Mouse (Mus musculus): ENCODE measurements around the gene Sirpa.

GRCm38 (mm10) chr2:129595206-129595605 lies 2.6 kb downstream of the Sirpa start:
- no peak for TF ChIP-seq ZNF384 (IDR thresholded peaks at IDR 0.05; ENCODE audit: low read depth, low read length)
- TF ChIP-seq E2F4 (IDR thresholded peaks at IDR 0.05; ENCODE audit: borderline replicate concordance, low read depth, low read length) = no peak
- no peak for TF ChIP-seq POLR2A (IDR thresholded peaks at IDR 0.05; ENCODE audit: control insufficient read depth in 1 of 2, insufficient read depth in 1 of 2, low read depth in 1 of 2, low read length in 2 of 2, poor library complexity in 1 of 2)
- TF ChIP-seq EP300 (IDR thresholded peaks at IDR 0.05; ENCODE audit: low read depth in 1 of 2, low read length in 2 of 2) = no peak
- no peak for TF ChIP-seq MAZ (IDR thresholded peaks at IDR 0.05; ENCODE audit: low read depth, low read length)
- TF ChIP-seq CTCF (IDR thresholded peaks at IDR 0.05 in 2 of 3, conservative IDR thresholded peaks at IDR 0.05 in 1 of 3; ENCODE audit: control insufficient read depth in 1 of 3, insufficient read depth in 1 of 3, low read depth in 2 of 3, low read length in 3 of 3, poor library complexity in 1 of 3, severe bottlenecking in 1 of 3) = no peak
- TF ChIP-seq NRF1 (IDR thresholded peaks at IDR 0.05; ENCODE audit: insufficient read depth, low read depth, low read length, poor library complexity, severe bottlenecking) = no peak
- no peak for TF ChIP-seq USF2 (IDR thresholded peaks at IDR 0.05; ENCODE audit: borderline replicate concordance in 1 of 2, insufficient read depth in 1 of 2, low read depth in 1 of 2, low read length in 2 of 2)
- no peak for TF ChIP-seq GATA1 (IDR thresholded peaks at IDR 0.05; ENCODE audit: low read depth, low read length)
- TF ChIP-seq HCFC1 (IDR thresholded peaks at IDR 0.05; ENCODE audit: low read depth, low read length) = no peak
